Mouse (Mus musculus) cortical plate, adult 2 months (tissue): Measurements from ENCODE around the gene Dirc2. TPM values are rescaled to one million over a fixed set of nuclear protein-coding genes. Genes with fewer than 3 reads are reported as not detected.

Experiments used
- H3K27ac ChIP-seq: fragments of 200-500 bp; 2 replicates; pipeline ENCODE4 v1.5.1; 2012; ENCODE audit warnings: low read length, control low read depth, inconsistent platforms; ENCODE audit not compliant: insufficient read depth
- H3K4me1 ChIP-seq: fragments of 200-500 bp; 2 replicates; pipeline ENCODE4 v1.6.1; 2011; ENCODE audit warnings: low read length; ENCODE audit not compliant: control insufficient read depth, insufficient read depth
- H3K4me3 ChIP-seq: fragments of 200-500 bp; 2 replicates; pipeline ENCODE4 v1.5.1; 2011; ENCODE audit warnings: mild to moderate bottlenecking, low read length, control low read depth; ENCODE audit not compliant: insufficient read depth
- CTCF ChIP-seq: fragments of 200-500 bp; IDR thresholded peaks from 2 replicates; pipeline ENCODE4 v1.5.1; 2011; ENCODE audit warnings: mild to moderate bottlenecking, control low read depth, low read length; ENCODE audit not compliant: insufficient read depth; ENCODE audit errors: extremely low read depth
- POLR2A ChIP-seq: fragments of 200-500 bp; IDR thresholded peaks from 2 replicates; pipeline ENCODE4 v1.6.1; 2011; ENCODE audit warnings: mild to moderate bottlenecking, low read length, control low read depth; ENCODE audit not compliant: insufficient read depth; ENCODE audit errors: extremely low read depth
- polyA plus RNA-seq: library from polyadenylated mRNA; depleted of rRNA; stranded (reverse); fragments of >200 nt; gene quantifications from 2 replicates; pipeline ENCODE4 v1.2.3, GENCODE M21; 2012

Dirc2 gene
- polyA plus RNA-seq, 1 experiment = 61.1 TPM

DNA sequence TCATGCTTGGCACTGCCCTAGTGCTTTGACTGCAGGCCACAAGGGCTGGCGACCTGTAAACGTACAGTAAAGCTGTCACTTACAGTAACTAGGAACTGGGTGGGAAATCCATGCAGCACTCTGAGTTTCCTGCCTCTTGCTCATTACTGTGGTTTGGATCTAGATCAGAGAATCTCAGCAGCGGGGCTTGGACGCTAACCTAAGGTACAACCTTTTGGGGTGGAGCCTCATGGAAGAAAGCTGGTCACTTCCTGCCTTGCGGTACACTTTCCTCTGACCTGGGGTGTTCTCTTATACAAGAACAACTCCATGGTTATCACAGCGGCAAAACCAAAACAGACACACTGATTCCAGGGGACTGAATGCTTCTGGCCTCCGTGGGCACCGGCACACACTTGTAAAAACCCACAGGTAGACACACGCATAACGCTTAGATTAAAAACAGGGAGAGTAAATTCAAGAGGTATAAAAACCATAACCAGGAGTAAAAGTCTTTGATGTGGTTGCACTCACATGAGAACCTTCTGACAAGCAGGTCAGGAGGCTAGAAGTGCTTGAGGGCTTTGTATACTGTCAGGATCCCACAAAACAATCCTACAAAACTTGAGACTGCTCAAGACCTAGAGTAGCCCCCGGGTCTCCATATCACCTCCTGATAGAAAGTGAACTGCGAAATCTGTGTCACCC lies 26.8 kb downstream of the Dirc2 start:
- no peak overlapping the region for H3K4me3 ChIP-seq
- H3K4me1 ChIP-seq = peaks cover 12% of the 10 kb centered on the region
- H3K27ac ChIP-seq = no peak overlapping the region
- TF ChIP-seq POLR2A = no peak
- TF ChIP-seq CTCF = no peak

DNA sequence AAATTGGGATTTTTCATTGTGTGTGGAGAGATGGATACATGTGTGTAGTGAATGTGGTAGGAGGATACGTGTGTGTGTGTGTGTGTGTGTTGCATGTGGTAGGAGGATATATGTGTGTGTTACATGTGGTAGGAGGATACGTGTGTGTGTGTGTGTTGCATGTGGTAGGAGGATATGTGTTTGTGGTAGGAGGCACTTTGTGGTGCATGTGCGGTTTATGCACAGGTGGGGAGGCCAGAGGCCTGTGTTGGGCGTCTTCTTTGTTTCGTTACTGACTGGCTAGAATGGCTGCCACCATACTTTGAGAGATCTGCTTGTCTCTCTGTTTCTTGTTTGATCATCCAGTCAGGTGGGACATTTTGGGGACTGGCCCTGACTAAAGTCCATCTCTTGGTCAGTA lies 27.5 kb downstream of the Dirc2 start:
- H3K4me3 ChIP-seq = no peak overlapping the region

DNA sequence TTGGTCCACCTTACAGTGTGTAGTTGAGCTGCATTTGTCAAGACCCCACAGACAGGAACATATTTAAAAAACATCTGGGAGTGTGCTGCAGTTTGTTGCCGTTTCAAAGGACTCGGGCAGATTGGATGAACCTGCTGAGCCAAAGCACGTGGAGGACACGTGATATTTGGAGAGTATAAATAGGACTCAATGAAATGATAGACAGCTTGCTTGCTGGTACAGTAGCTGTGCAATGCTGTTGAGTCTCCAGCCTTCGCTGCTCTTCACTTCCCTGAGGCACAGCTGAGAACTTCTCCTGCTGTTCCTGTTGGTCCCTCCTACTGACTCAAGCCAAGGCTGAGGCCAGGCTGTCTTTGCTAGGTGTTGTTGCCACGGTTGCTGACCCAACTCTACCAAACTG lies 28.2 kb downstream of the Dirc2 start:
- TF ChIP-seq POLR2A = no peak
- TF ChIP-seq CTCF = no peak
- Histone ChIP-seq H3K4me1 (peaks cover 12% of the 10 kb centered on the region), H3K4me3 (no peak overlapping the region), H3K27ac (no peak overlapping the region)

More for the DNA sequence above, 27.5 kb downstream of the Dirc2 start:
- H3K27ac ChIP-seq = no peak overlapping the region
- H3K4me1 ChIP-seq = peaks cover 12% of the 10 kb centered on the region
- TF ChIP-seq CTCF = no peak
- TF ChIP-seq POLR2A = no peak

DNA sequence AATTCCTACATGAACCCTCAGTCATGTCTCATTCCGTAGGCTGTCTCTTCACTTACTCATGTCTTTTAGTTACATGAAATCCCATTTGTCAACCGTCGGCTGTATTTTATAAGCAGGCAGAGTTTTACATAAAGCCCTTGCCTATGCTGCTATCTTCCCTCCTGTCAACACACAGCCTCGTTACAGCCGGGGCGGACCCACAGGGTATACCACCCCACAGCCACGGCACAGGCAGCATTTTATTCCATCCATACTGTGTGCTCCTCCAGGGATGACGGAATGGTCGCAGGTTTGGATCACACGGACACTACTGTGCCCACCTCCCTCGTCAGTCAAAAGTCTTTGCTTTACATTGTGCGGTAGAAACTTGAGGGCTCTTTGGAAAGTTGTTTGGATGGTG lies 28.8 kb downstream of the Dirc2 start:
- TF ChIP-seq CTCF = no peak
- no peak for TF ChIP-seq POLR2A
- no peak overlapping the region for H3K27ac ChIP-seq
- peaks cover 12% of the 10 kb centered on the region for H3K4me1 ChIP-seq
- H3K4me3 ChIP-seq = no peak overlapping the region

DNA sequence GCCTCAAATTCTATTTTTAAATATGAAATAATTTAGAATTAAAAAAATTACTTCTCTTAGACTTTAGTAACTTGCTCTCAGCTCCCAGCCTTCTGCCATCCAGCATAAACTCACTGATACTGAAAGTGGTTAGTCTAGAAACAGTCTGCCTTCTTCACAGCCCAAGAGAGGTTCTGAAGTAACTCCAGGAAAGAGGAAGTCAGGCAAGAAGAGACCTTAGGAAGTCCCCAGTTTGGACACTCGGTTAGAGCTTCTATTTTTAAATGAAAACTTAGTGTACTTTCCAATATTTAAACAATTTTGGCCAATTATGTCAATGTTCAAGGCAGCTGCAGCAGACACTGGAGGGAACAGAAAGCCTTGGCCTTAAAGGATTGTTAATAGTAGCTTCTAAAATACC lies 29.6 kb downstream of the Dirc2 start:
- Histone ChIP-seq H3K27ac (no peak overlapping the region), H3K4me1 (peaks cover 12% of the 10 kb centered on the region), H3K4me3 (no peak overlapping the region)
- TF ChIP-seq POLR2A = no peak
- no peak for TF ChIP-seq CTCF

DNA sequence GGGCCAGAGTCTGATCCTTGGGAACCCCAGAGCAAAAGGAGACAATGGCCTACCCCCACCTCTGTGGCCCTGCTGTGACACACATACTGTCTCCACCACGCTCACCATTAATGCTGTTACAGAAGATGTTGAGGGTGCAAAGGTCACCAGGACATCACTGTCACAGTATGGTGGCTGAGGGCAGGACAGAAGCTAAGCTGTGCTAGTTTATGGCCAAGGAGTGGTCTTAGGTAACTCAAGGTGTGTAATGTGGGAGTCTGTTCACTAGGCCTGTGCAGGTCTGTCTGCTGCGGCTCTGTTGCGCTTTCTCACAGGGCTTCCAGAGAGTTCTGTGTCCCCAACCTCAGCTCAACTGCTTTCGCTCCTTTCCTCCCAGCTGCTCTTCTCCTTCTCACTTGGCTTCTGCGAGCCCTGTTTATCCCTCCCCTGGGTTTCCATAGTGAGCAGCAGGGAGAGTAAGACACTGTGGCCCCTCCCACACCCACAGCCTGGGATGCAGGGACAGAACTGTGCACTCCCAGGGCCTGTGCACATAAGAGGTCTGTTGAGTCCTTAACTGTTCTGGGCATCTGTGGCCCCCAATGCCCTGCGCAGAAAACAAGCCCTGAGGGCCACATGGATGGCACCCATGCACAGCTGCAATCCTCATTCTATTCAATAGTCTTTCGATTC lies 30.9 kb downstream of the Dirc2 start:
- Histone ChIP-seq H3K27ac (no peak overlapping the region), H3K4me1 (peaks cover 12% of the 10 kb centered on the region), H3K4me3 (no peak overlapping the region)
- TF ChIP-seq POLR2A (no peak), CTCF (no peak)

DNA sequence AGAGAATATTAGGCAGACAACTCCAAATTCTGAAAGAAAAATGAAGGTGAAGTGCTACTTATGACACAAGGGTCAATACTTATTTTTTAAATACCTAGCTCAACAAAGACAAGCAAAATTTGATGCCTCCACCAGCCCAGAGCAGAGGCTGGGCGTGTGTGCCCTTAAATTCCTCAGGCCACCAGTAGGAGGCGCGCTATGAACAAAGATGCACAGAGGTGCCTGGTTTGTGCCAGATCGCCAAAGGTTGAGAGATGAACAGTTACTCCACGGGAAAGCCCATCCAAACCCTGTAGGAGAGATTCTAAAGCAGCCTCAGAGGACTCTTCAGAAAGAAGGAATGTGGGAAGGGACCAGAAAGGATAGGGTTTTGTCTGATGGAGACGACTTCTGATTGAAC lies 35.1 kb downstream of the Dirc2 start:
- Histone ChIP-seq H3K27ac (no peak overlapping the region), H3K4me1 (peaks cover 6% of the 10 kb centered on the region), H3K4me3 (no peak overlapping the region)
- TF ChIP-seq CTCF = peak; percentile 88
- TF ChIP-seq POLR2A = no peak

DNA sequence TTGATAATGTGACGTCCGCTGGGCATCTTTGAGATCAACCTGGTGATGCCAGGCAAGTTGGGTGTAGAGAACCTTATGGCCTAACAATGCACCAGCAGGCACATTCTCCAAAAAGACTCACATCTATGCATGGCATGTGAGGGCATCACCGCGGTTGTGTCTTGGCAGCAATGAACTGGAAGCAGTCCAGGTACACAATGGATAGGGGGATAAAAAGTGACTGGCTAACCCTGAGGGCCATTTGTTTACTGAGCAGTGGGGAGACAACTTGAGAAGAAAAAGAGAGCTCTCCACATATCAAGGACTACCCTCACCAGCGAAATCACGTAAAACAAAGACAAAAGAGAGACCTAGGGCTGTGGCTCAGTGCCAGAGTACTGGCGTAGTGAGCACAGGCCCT lies 37.1 kb downstream of the Dirc2 start:
- no peak for TF ChIP-seq POLR2A
- no peak for TF ChIP-seq CTCF
- H3K4me3 ChIP-seq = no peak overlapping the region
- no peak overlapping the region for H3K27ac ChIP-seq
- no peaks in the 10 kb centered on the region for H3K4me1 ChIP-seq

DNA sequence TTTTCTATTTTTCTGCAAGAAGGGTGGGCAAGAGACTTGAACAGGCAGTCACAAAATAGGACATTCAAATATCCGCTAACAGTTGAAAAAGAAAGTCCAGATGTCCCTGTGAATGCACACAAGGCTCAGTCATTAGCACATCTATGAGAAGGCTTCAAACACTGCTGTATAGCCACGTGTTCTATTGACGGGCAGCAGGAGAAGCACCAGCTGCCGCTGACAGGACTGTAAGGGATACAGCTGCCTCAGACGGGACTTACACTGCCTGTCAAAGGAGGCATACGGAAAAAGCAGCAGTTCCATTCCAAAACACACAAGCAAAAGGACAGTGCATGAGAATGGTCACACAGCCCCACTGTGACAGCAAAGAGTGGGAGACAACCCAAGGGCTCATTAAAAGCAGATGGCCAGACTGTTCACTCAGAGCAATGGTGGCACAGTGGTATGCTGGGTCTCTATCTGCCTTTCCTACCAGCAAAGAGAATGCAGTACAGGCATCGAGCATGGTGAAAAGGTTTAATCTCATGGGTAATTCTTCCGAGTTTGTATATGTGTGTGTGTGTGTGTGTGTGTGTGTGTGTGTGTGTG lies 39.9 kb downstream of the Dirc2 start:
- TF ChIP-seq CTCF (no peak), POLR2A (no peak)
- H3K4me3 ChIP-seq = no peak overlapping the region
- no peak overlapping the region for H3K27ac ChIP-seq
- H3K4me1 ChIP-seq = no peaks in the 10 kb centered on the region

DNA sequence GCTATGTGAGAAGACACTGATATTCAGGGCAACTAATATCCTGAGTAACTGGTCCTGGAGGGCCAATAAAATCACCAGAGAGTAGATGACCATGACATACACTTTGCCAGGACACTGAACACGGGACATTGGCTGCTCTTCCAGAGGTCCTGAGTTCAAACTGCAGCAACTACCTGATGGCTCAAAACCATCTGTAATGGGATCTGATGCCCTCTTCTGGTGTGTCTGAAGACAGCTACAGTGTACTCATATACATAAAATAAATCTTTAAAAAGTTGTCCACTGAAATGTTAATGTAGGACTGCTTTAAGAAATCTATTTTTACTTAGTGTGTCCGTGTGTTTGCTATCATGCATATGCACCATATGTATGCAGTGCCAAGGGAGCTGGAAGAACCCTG lies 42.6 kb downstream of the Dirc2 start:
- TF ChIP-seq CTCF (no peak), POLR2A (no peak)
- H3K27ac ChIP-seq = no peak overlapping the region
- H3K4me1 ChIP-seq = no peaks in the 10 kb centered on the region
- no peak overlapping the region for H3K4me3 ChIP-seq

DNA sequence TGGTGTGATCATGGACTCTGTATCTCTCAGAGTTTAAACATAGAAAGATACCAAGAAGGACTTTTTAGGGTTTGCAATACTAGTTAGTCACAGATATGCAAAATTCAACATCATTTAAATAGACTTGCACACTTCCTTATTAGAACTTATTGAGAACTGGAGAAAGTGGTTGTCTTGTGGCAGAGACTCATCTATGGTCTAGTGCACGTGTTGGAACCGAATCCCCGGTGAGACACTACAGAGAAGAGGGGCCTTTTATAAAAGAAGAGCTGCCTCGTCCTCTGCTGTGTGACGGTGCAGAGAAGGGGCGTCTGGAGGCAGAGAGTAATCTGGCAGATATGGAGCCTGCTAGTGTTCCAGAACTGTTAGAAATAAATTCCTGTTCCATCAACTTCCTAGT lies 44.6 kb downstream of the Dirc2 start:
- Histone ChIP-seq H3K4me1 (no peaks in the 10 kb centered on the region), H3K27ac (no peak overlapping the region), H3K4me3 (no peak overlapping the region)
- TF ChIP-seq POLR2A (no peak), CTCF (no peak)
